30 mouse cellular contexts compared by ENCODE assay signal in the genomic region with DNA sequence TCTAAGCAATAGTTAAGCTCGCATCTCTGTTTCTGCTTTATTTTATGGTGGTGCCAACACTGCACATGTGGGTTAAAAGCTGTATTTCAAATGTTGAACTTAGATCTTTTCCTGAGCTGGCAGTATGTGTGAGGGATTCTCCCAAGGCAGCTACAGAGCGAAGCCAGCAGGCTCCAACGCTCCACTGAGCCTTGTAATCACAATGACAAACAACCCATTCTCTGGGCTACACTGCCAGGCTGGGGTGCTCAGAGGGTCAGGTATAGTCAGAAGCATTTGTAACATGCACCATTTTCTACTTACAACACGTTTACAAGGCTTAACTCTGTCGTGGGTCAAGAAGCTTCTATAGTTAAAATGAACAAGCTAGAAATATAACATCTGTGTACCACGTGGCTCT.
DNase-seq lines count a peak whose midpoint lies in the region; ATAC-seq and TF ChIP-seq lines count a peak whose summit lies in the region.
"Had no signal": no experiment of that assay in that cellular context is flagged by ENCODE, and none has a peak within 500 bp of the region (broad histone marks: within the 10 kb centered on the region; RNA-seq: fewer than 3 reads in every experiment).

No protein-coding gene starts in this region.

- H3K27ac ChIP-seq in embryonic facial prominence, embryonic 14.5 days (replicated peaks; ENCODE audit: low read depth, low read length): no peak overlapping the region
- H3K27ac ChIP-seq in embryonic facial prominence, embryonic 10.5 days (replicated peaks): no peak overlapping the region
- H3K27ac ChIP-seq in hindbrain, embryonic 11.5 days (ENCODE audit: low read depth, low read length): no peak overlapping the region
- no peak overlapping the region for H3K27ac ChIP-seq in hindbrain, embryonic 14.5 days
- H3K27ac ChIP-seq in kidney, postnatal 0 days: no peak overlapping the region
- H3K27ac ChIP-seq: forebrain, embryonic 10.5 days; forebrain, embryonic 15.5 days; gastrocnemius, adult 2 months; heart, adult 2 months; hindbrain, embryonic 12.5 days; layer of hippocampus, adult 2 months; left cerebral cortex, adult 2 months; liver, embryonic 14.5 days; midbrain, embryonic 10.5 days; midbrain, embryonic 15.5 days; neural tube, embryonic 15.5 days had no signal

- H3K4me2 ChIP-seq in embryonic facial prominence, embryonic 14.5 days (ENCODE audit: low read depth, low read length): no peak overlapping the region
- H3K4me2 ChIP-seq in hindbrain, embryonic 11.5 days (replicated peaks; ENCODE audit: low read depth, low read length): no peak overlapping the region
- H3K4me2 ChIP-seq in hindbrain, embryonic 14.5 days (replicated peaks): no peak overlapping the region
- no peak overlapping the region for H3K4me2 ChIP-seq in kidney, postnatal 0 days (ENCODE audit: low read length)
- H3K4me2 ChIP-seq: forebrain, embryonic 15.5 days; hindbrain, embryonic 12.5 days; lung, embryonic 14.5 days; midbrain, embryonic 15.5 days; neural tube, embryonic 15.5 days had no signal

- WGBS in embryonic facial prominence, embryonic 14.5 days: 33% methylated on average over 6 of the region's 6 CpGs
- 46% methylated on average over 6 of the region's 6 CpGs for WGBS in embryonic facial prominence, embryonic 10.5 days
- 50% methylated on average over 6 of the region's 6 CpGs for WGBS in hindbrain, embryonic 11.5 days
- WGBS in hindbrain, embryonic 14.5 days: 49% methylated on average over 6 of the region's 6 CpGs
- WGBS in kidney, postnatal 0 days: 25% methylated on average over 6 of the region's 6 CpGs

- no peaks in the 10 kb centered on the region for H3K9me3 ChIP-seq in embryonic facial prominence, embryonic 14.5 days (ENCODE audit: control insufficient read depth, low read length)
- no peaks in the 10 kb centered on the region for H3K9me3 ChIP-seq in embryonic facial prominence, embryonic 10.5 days
- no peaks in the 10 kb centered on the region for H3K9me3 ChIP-seq in hindbrain, embryonic 11.5 days (ENCODE audit: control insufficient read depth, low read length)
- no peaks in the 10 kb centered on the region for H3K9me3 ChIP-seq in hindbrain, embryonic 14.5 days (ENCODE audit: control insufficient read depth, low read length)
- H3K9me3 ChIP-seq in kidney, postnatal 0 days (replicated peaks; ENCODE audit: low read length): no peaks in the 10 kb centered on the region
- H3K9me3 ChIP-seq: forebrain, embryonic 10.5 days; forebrain, embryonic 15.5 days; hindbrain, embryonic 12.5 days; midbrain, embryonic 10.5 days; midbrain, embryonic 15.5 days; neural tube, embryonic 15.5 days had no signal

- 0 out of 2 replicates have a peak, but pooled peaks have one; percentile 26 for ATAC-seq in embryonic facial prominence, embryonic 14.5 days (ENCODE audit: low read depth)
- ATAC-seq in hindbrain, embryonic 11.5 days (ENCODE audit: low FRiP score): no peak
- ATAC-seq in hindbrain, embryonic 14.5 days (ENCODE audit: low FRiP score): no peak
- ATAC-seq in kidney, postnatal 0 days (replicated peaks; ENCODE audit: low FRiP score, low read depth): peak; percentile 23; the same call in 1 of the 2 replicates
- no peak for ATAC-seq in erythroblast, adult 5-6 weeks (replicated peaks; ENCODE audit: low FRiP score, poor library complexity, severe bottlenecking)
- ATAC-seq: forebrain, embryonic 15.5 days; intestine, postnatal 0 days; midbrain, embryonic 15.5 days; Patski had no signal

- no peak for TF ChIP-seq CTCF in kidney, postnatal 0 days (IDR thresholded peaks at IDR 0.05; ENCODE audit: low read depth)

- no peaks in the 10 kb centered on the region for H3K36me3 ChIP-seq in embryonic facial prominence, embryonic 14.5 days (ENCODE audit: control insufficient read depth, insufficient read depth, low read length)
- H3K36me3 ChIP-seq in embryonic facial prominence, embryonic 10.5 days (replicated peaks): no peaks in the 10 kb centered on the region
- H3K36me3 ChIP-seq in hindbrain, embryonic 11.5 days (ENCODE audit: control insufficient read depth, insufficient read depth, low read length): no peaks in the 10 kb centered on the region
- H3K36me3 ChIP-seq in hindbrain, embryonic 14.5 days (replicated peaks; ENCODE audit: control insufficient read depth, insufficient read depth): no peaks in the 10 kb centered on the region
- no peaks in the 10 kb centered on the region for H3K36me3 ChIP-seq in kidney, postnatal 0 days (ENCODE audit: insufficient read depth, low read length)
- H3K36me3 ChIP-seq: forebrain, embryonic 10.5 days; forebrain, embryonic 15.5 days; hindbrain, embryonic 12.5 days; midbrain, embryonic 10.5 days; midbrain, embryonic 15.5 days; neural tube, embryonic 15.5 days had no signal

- H3K9ac ChIP-seq in embryonic facial prominence, embryonic 14.5 days (ENCODE audit: low read depth, low read length): no peak overlapping the region
- H3K9ac ChIP-seq in hindbrain, embryonic 11.5 days (ENCODE audit: low read depth, low read length): no peak overlapping the region
- no peak overlapping the region for H3K9ac ChIP-seq in hindbrain, embryonic 14.5 days
- no peak overlapping the region for H3K9ac ChIP-seq in kidney, postnatal 0 days (ENCODE audit: low read depth, low read length)
- H3K9ac ChIP-seq: forebrain, embryonic 15.5 days; hindbrain, embryonic 12.5 days; liver, embryonic 14.5 days; lung, embryonic 14.5 days; midbrain, embryonic 15.5 days; neural tube, embryonic 15.5 days had no signal

- H3K4me3 ChIP-seq in embryonic facial prominence, embryonic 14.5 days (ENCODE audit: low read depth, low read length): no peak overlapping the region
- H3K4me3 ChIP-seq in embryonic facial prominence, embryonic 10.5 days: no peak overlapping the region
- H3K4me3 ChIP-seq in hindbrain, embryonic 11.5 days (ENCODE audit: low read depth, low read length): no peak overlapping the region
- no peak overlapping the region for H3K4me3 ChIP-seq in hindbrain, embryonic 14.5 days (replicated peaks; ENCODE audit: low read length)
- H3K4me3 ChIP-seq in kidney, postnatal 0 days (replicated peaks; ENCODE audit: low read depth, low read length): no peak overlapping the region
- H3K4me3 ChIP-seq: forebrain, embryonic 10.5 days; forebrain, embryonic 15.5 days; gastrocnemius, adult 2 months; heart, adult 2 months; hindbrain, embryonic 12.5 days; layer of hippocampus, adult 2 months; left cerebral cortex, adult 2 months; midbrain, embryonic 10.5 days; midbrain, embryonic 15.5 days; neural tube, embryonic 15.5 days had no signal

- H3K4me1 ChIP-seq in embryonic facial prominence, embryonic 14.5 days (ENCODE audit: control insufficient read depth, insufficient read depth, low read length): peaks cover 3% of the 10 kb centered on the region; the same call in 1 of the 2 replicates
- no peaks in the 10 kb centered on the region for H3K4me1 ChIP-seq in embryonic facial prominence, embryonic 10.5 days
- no peaks in the 10 kb centered on the region for H3K4me1 ChIP-seq in hindbrain, embryonic 11.5 days (replicated peaks; ENCODE audit: control insufficient read depth, insufficient read depth, low read length)
- no peaks in the 10 kb centered on the region for H3K4me1 ChIP-seq in hindbrain, embryonic 14.5 days (replicated peaks; ENCODE audit: control insufficient read depth, insufficient read depth, low read length)
- no peaks in the 10 kb centered on the region for H3K4me1 ChIP-seq in kidney, postnatal 0 days (replicated peaks; ENCODE audit: insufficient read depth, low read length)
- H3K4me1 ChIP-seq: forebrain, embryonic 10.5 days; forebrain, embryonic 15.5 days; hindbrain, embryonic 12.5 days; midbrain, embryonic 10.5 days; midbrain, embryonic 15.5 days; neural tube, embryonic 15.5 days had no signal

- H3K27me3 ChIP-seq in embryonic facial prominence, embryonic 14.5 days (replicated peaks; ENCODE audit: control insufficient read depth, insufficient read depth, low read length): no peaks in the 10 kb centered on the region
- no peaks in the 10 kb centered on the region for H3K27me3 ChIP-seq in embryonic facial prominence, embryonic 10.5 days (replicated peaks; ENCODE audit: low read depth, poor library complexity, severe bottlenecking)
- H3K27me3 ChIP-seq in hindbrain, embryonic 11.5 days (ENCODE audit: control insufficient read depth, insufficient read depth, low read length): no peaks in the 10 kb centered on the region
- H3K27me3 ChIP-seq in hindbrain, embryonic 14.5 days (ENCODE audit: control insufficient read depth, insufficient read depth, low read length): no peaks in the 10 kb centered on the region
- no peaks in the 10 kb centered on the region for H3K27me3 ChIP-seq in kidney, postnatal 0 days (ENCODE audit: insufficient read depth, low read length)
- H3K27me3 ChIP-seq: forebrain, embryonic 15.5 days; hindbrain, embryonic 12.5 days; midbrain, embryonic 15.5 days; neural tube, embryonic 15.5 days had no signal

- DNase-seq in embryonic facial prominence, embryonic 14.5 days (ENCODE audit: low spot score): peak; percentile 31
- DNase-seq in embryonic facial prominence, embryonic 10.5 days (ENCODE audit: low spot score): no peak
- peak; percentile 1 for DNase-seq in hindbrain, embryonic 11.5 days (ENCODE audit: low spot score)
- DNase-seq in hindbrain, embryonic 14.5 days (ENCODE audit: low spot score): no peak
- peak; percentile 59 for DNase-seq in kidney, postnatal 0 days (ENCODE audit: low spot score)
- DNase-seq in kidney, adult 11 months: no peak
- DNase-seq: adrenal gland, postnatal 10 days; cerebellum, adult 11 months; gastrocnemius, adult 2 months; gastrocnemius, postnatal 36 days; heart, adult 2 months; kidney, postnatal 14 days; liver; lung, embryonic 14.5 days; lung, postnatal 14 days; retina, postnatal 1 day; right cerebral cortex, postnatal 14 days; thymus, postnatal 4 days had no signal

Comparison
In these comparisons a context has a peak if more than half of its experiments do, and no peak if none do; other contexts are left out.
1. DNase-seq: peak in embryonic facial prominence, embryonic 14.5 days (single experiment), hindbrain, embryonic 11.5 days (single experiment) and kidney, postnatal 0 days (single experiment); none in embryonic facial prominence, embryonic 10.5 days (single experiment), hindbrain, embryonic 14.5 days (single experiment) and kidney, adult 11 months (single experiment).
2. ATAC-seq: peak in embryonic facial prominence, embryonic 14.5 days (single experiment) and kidney, postnatal 0 days (single experiment); none in hindbrain, embryonic 11.5 days (single experiment), hindbrain, embryonic 14.5 days (single experiment) and erythroblast, adult 5-6 weeks (single experiment).